Mouse (Mus musculus): Measurements from ENCODE around the gene Parva.

The Parva gene

GRCm38 (mm10) chr7:112427357-112428157, at the start of gene Parva:
TSS of gene Parva (plus strand) at chr7:112427505.
- DNase-seq, result peak; percentile 88

GRCm38 (mm10) chr7:112378056-112378455, 49.2 kb upstream of the Parva start:
- DNase-seq, result no peak

- DNase-seq, result no peak
Measured at GRCm38 (mm10) chr7:112378476-112378875, 48.8 kb upstream of the Parva start.

GRCm38 (mm10) chr7:112386521-112386920, 40.8 kb upstream of the Parva start:
- DNase-seq, result no peak

- no peak for DNase-seq
Measured at GRCm38 (mm10) chr7:112387876-112388275, 39.4 kb upstream of the Parva start.

GRCm38 (mm10) chr7:112388363-112388875, 38.9 kb upstream of the Parva start:
- DNase-seq, result no peak

- DNase-seq, result no peak
Measured at GRCm38 (mm10) chr7:112389611-112390251, 37.6 kb upstream of the Parva start.

GRCm38 (mm10) chr7:112390252-112390936, 36.9 kb upstream of the Parva start:
- DNase-seq, result peak; percentile 65

GRCm38 (mm10) chr7:112390937-112391605, 36.2 kb upstream of the Parva start:
- peak; percentile 66 for DNase-seq

- DNase-seq, result no peak
Measured at GRCm38 (mm10) chr7:112397786-112398185, 29.5 kb upstream of the Parva start.

GRCm38 (mm10) chr7:112399425-112400170, 27.7 kb upstream of the Parva start:
- peak; percentile 38 for DNase-seq

GRCm38 (mm10) chr7:112400175-112400574, 27.1 kb upstream of the Parva start:
- DNase-seq, result peak; percentile 90

- no peak for DNase-seq
Measured at GRCm38 (mm10) chr7:112405061-112405460, 22.2 kb upstream of the Parva start.

GRCm38 (mm10) chr7:112405578-112405977, 21.7 kb upstream of the Parva start:
- no peak for DNase-seq

- DNase-seq, result no peak
Measured at GRCm38 (mm10) chr7:112407597-112407996, 19.7 kb upstream of the Parva start.

- DNase-seq, result no peak
Measured at GRCm38 (mm10) chr7:112409991-112410390, 17.3 kb upstream of the Parva start.

GRCm38 (mm10) chr7:112413286-112413685, 14.0 kb upstream of the Parva start:
- DNase-seq, result no peak

- peak; percentile 33 for DNase-seq
Measured at GRCm38 (mm10) chr7:112416058-112416526, 11.2 kb upstream of the Parva start.

- DNase-seq, result peak; percentile 26
Measured at GRCm38 (mm10) chr7:112416730-112417513, 10.4 kb upstream of the Parva start.

GRCm38 (mm10) chr7:112417598-112417997, 9.7 kb upstream of the Parva start:
- DNase-seq, result no peak

GRCm38 (mm10) chr7:112423438-112423837, 3.9 kb upstream of the Parva start:
- DNase-seq, result no peak

All from embryo, embryonic 11 days (tissue).